Mouse (Mus musculus): Measurements from ENCODE around the gene Tmem120b.
A peak's percentile ranks its signal among the peaks of the same experiment; 100 is the strongest.

Tmem120b gene

GRCm38 (mm10) chr5:123129170-123129757 lies 61.0 kb downstream of the Tmem120b start:
- DNase-seq = no peak

DNA sequence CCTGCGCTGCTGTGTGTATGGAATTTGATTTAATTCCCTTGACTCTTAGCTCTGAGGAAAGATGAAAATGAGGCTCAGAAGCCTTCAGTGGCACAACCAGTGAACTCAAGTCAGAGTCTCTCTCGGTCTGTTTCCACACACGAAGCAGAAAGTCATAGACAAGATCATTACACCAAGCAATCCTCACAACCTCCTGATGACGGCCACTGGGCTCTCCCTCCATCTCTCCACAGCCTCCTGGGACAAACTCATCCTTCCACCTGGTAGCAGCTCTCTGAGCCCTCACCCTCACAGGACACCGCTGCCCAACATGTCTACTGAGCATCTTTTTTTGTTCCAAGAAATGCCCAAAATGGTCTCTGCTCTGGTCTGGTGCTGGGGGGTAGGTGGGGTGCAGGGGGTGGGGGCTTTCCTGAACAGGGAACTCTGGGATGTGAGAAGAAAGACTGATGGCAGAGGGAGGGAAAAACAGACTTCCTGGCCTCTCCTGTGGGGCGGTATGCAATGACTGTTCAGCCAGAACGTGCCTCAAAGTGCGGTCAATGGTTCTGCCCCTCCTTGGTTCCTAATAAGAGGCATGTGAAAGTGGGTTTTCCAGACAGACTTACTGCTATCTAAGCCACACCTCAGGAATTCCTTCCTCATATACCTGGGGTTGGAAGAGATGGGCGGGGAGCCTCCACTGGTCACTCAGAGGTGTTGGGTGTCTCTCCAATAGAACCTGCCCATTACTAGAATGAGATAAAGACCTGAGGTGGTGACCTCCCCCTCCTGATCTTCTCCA lies 62.0 kb downstream of the Tmem120b start:
- DNase-seq = no peak

DNA sequence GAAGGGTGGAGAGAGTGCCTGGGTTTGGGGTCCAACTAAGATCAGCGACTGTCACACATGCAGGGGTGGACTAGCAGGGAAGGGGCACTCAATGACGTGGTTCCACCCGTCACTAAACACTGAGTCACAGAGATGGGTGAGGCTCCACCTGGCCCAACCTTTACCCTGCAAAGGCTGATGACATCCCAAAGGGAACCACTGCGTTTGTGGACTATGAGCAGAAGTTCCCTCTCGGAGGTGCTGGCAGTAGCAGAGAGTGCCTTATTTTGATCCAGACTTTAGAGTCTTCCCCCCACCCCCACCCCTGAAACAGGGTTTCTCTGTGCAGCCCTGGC lies 62.6 kb downstream of the Tmem120b start:
- DNase-seq = no peak

GRCm38 (mm10) chr5:123132308-123133071 lies 64.3 kb downstream of the Tmem120b start, which contains the start of gene Rhof:
Gene Rhof (minus strand): TSS chr5:123132692.
- DNase-seq = peak; percentile 94 to 95

- DNase-seq = peak; percentile 93 to 94
Measured at GRCm38 (mm10) chr5:123133083-123133783, 65.0 kb downstream of the Tmem120b start.

GRCm38 (mm10) chr5:123133784-123134143 lies 65.5 kb downstream of the Tmem120b start:
- DNase-seq = no peak

- DNase-seq = no peak
Measured at GRCm38 (mm10) chr5:123134186-123134874, 66.1 kb downstream of the Tmem120b start.

DNA sequence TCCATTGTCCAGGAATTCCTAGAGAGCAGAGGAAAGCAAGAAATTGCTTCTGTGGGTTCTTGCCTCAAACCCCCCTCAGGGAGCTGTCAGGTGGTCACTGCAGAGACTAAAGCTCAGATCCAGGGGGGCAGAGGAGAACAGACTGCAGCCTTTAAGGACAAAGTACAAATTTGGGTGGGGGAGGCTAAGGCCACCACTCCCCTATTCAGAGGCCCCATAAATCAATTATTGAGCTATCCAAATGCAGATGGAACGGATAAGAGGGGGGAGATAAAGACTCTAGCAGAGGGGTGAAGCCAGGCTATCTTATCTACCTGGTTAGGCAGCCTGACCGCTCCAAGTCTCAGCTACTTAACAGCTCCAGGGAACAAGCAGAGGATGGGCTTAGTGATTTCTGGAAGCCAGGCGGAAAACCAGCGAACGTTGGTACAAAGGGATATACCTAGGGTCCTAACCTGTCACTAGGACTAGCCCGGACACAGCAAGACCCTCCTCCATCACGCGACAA lies 66.7 kb downstream of the Tmem120b start:
- DNase-seq = no peak

DNA sequence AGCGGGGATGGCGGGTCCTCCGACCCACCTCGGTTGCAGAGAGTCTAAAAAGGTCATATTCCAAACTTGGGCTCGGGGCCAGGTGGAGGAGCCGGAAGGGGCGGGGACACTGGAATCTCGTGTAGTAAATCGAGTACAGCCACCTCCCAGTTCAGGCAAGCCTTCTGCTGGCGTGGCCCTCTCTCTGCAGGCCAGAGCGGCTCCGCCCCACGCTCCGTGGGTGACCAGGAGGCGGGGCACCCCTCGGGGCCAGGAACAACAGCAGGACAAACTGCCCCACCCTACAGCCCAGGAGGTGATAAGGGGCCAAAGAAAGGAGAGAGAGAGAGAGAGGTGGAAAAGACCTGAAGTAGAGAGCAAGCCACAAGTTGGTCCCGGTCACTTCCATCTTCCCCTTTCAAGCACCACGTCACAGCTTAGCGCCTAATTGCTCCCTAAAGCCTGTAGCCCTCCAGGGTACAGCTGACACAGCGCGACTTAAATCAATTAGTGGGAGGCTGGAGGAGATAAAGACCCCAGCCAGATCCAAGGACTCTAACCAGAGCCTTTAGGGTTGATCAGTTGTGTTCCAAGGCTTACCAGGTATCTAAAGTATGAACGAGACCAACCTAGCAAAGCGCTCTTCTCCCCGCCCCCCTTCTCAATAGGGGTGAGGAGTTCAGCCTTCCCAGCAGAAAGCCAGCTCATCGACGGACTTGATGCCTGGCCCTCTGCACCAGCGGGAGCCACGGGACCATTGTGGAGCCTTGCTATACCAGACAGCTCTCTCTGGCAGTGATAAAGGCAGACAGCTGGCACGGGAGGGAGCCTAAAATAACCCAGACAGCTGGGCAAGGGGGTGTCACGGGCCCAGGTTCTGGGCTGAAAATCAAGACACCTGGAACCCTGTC lies 67.5 kb downstream of the Tmem120b start:
- no peak for DNase-seq

DNA sequence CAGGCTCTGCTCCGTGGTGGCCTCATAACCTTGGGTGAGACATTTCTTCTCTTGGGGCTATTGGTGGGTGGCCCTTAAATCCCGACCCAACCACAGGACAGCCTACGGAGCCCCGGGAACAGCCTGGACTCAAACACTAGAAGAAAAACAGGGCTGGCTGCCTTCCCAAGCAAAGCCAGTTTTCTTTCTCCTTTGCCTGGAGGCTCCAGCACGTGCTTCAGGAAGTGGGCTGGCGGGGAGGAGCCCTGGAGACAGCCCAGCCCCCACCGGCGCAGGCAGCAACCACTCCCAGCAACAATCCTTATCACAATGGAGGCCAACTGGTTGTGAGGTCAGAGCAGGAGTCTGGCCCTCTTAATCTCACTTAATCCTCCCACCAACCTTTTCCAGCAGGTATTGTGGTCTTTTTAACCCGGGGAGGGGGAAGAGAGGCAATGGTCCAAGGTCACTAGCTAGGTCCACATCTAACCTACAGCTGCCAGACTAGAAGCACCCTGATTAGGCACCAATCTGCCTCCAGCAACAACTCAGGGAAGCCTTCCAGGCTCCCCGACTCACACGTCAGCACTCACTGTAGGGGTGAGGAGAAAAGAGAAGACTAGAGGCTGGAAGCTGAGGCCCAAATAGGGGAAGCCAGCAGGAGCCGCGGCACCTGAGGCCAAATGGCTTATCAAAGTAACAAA lies 68.3 kb downstream of the Tmem120b start:
- peak; percentile 51 to 55 for DNase-seq

DNA sequence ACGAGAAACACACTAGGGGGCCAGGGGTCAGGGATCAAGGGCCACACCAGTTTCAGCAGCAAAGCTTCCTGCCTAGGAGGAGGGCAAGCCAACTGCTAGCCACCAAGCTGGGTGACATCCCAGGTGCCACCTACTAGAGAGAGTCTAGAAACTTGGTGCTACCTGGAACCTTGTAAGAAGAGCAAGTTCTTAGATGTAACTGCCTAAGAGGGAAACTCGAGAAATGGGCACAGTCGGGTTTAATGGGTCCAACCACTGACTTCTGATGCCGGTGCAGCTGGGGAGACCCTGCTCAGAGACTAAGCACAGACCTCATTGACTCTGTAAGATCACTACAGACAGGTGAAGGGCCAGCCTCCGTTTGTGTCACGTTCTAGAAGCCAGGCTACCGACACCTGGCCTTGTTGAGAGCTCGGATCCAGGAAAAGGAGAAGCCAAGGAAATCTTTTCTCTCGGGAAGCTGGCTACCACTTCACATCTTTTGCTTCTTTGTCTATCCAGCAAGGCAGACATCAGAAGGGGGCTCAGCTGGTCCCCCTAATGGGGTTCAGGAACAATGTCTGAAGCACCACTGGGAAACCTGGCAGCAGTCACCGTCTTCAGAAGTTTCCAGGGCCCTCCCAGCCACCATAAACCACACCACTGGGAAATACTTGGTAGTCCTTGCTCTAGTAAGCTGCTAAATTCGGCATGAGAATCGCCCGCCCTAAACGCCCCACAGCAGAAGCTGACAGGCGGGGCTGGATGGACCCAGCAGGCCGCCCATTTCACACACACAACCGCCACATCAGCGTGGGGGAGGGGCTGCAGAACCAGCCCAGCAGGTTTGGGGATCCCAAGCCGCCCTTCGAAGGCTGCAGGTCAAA lies 69.1 kb downstream of the Tmem120b start:
- DNase-seq = peak; percentile 44 to 46

- no peak for DNase-seq
Measured at GRCm38 (mm10) chr5:123137910-123138229, 69.7 kb downstream of the Tmem120b start.

DNA sequence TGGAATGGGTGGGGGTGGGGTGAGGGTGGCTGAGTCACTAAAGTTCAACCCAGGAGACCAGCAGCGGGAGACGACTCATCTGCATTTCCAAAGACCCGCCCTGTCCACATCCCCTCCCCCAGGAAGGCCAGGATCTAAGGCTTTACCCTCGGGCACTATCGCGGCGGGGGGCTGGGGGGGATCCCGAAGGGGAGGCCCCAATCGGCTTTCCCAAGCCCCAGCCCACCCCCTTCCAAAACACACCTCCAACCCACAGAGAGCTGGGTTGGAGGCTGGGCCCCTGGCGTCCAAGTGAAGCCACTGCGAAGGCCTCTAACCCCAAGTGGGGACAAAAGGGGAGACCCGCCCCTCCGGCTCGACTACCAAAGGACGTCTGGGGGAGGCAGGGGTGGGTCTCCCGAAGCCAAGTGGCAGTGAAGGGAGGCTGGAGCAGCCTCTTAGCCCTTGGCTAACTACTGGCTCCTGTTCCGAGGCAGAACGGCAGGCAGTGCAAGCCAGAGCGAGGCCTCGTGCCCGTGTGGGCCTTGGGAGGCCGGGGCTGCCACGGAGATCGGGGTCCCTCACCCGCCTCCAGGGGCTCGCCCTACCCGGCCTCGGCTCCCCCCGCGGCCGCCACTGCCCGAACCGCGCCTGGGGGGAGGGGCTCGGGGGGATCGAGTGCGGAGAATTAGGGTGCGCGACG lies 70.2 kb downstream of the Tmem120b start:
- DNase-seq = peak; percentile 53

DNA sequence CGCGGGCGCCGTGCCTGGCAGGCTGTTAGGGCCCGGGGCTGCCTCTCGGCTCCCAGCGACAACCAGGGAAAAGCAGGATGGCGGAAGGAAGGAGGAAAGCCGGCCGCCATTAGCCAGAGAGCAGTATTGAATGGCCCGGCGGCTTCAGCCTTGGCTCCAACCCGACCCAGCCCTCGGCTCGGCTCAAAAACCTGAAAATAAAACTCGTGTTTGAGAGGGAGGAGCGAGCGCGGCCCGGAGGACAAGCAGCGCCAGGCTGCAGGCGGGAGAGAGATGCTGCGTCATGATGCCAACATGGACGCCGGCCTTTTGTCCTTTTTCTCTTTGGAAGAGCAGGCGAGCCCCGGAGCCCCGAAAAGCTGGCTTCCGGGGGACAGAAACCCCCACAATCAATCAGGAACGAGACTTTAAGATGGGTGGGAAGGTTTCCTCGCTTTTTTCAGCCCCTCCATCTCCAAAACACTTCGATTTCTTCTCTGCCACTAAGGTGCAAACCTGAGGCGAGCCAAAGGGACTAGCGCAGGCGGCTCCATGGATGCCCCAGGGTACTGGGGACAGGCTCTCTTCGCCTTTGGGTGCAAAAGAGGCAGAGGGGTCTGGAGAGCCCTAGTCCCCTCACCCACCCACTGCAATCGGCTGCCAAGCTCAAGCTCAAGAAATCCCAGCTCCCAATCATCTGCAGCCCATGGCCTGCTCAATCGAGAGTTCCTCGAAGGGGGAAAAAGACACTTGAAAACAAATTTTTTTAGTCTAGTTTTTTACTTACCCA lies 70.9 kb downstream of the Tmem120b start:
- peak; percentile 73 to 75 for DNase-seq

DNA sequence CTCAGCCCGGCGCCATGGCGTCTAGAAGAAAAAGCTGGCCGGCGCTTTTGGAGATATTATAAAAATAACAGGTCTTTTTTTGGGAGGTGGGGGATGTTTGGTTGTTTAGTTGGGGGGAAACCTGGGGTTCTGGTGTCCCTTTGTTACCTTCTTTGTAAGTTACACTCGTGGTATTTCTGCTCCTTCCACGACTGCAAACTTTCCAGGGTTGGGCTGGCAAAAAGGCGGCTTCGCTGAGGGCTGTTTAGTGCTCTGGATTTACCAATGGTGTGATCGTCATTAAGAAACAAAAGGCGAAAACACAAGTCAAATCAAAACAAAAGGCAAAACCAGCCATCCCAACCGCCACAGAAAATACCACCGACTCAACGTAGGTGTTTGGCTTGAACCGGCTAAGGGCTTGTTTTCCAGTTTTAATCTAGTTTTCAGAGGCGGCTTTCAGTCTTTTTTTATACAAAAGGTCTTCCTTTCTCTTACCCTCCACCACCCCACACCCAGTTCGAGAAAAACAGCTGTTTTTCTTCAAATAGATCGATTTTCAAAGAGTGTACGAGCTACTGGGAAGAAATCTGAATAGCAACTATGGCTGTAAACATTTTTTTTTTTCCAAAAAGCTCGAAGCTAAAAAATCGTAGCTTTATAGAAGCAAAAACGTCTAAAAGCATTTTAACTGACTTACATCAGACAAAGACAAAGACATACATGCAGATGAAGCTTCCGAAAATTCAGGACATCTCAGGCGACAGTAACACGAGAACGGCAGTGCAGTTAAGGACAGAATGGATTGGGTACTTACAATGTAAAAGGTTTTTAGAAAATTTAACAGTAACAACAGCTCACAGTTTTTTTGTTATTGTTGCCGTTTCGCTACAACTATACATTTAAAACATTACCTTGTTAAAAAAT lies 71.8 kb downstream of the Tmem120b start:
- DNase-seq = peak in 1 of 2 experiments; percentile 21

DNA sequence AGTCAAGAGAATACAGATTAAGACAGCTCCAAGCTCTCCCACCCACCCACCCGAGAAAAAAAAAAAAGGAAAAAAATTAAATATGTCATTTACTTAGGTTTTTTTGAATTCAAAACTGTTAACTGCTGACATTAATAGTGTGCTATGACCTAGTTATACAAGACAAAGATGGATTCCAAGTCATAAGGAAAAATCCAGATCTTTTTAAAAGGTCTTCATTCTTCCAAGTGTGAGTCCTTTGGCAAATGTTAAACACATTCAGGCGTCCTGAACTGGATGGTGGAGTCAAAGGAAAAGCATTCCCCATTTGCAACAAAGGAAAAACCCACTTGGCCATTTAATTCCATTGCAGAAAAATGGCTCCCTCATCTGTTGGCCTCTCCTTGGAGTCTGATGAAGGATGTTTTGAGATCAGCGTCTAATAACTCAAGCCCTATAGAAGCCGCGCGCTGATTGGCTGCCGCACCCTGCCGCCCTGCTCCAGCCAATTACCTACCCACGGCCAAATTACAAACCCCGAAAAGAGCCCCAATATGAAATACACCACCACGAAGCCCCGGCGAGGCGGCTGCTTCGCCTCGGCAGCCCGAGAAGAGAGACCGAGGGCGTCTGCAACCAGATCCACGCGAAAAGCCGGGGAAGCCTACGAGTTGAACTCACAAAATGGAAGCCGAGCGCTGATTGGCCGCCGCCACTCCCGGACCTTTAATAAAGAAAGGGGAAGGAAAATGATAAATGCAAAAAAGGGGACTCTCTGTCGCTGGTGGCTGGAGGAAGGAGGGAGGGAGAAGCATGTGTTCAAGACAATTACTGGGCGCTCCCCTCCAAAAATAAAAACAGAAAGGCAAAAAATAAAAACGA lies 72.7 kb downstream of the Tmem120b start:
- DNase-seq = peak; percentile 91 to 92

Data from B cell, adult 2 months (primary cell).